Mouse (Mus musculus): ENCODE measurements around the gene Mrgpra6. TPM values are rescaled to one million over a fixed set of nuclear protein-coding genes. Genes with fewer than 3 reads are reported as not detected.

Mrgpra6 gene
- polyA plus RNA-seq (2015; fragmentation: Nextera tagmentation; extraction: Ambion mirVana): not detected in 2 replicates

DNA sequence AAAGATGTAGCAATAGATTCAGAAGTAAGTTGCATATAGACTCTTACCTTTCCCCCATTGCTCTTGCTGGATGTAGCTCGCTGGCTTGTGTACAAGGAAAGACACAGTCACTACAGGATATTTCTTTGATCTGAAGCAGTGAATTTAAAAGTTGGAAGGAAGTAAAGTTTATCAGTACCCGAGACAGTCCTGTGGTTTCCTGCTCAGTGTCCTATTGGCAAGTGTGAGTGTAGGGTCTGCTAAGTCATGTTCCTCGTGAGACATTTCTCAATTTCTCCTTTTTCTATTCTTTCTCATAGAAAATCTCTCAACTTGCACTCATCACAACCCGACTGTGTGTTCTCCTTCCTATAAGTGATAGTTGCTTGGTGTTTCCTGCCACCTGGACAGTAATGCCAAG is at the start of gene Mrgpra6:
Mrgpra6 (minus strand) TSS at position 91 of the 400 bp plus-strand sequence.
- H3K36me3 ChIP-seq: no peaks in the 10 kb centered on the region
- no peaks in the 10 kb centered on the region for H3K4me1 ChIP-seq
- 65% methylated on average over 4 of the region's 4 CpGs for WGBS
- H3K4me3 ChIP-seq: no peak within 1 kb of the TSS
- no peaks in the 10 kb centered on the region for H3K9me3 ChIP-seq
- no peak within 1 kb of the TSS for H3K27ac ChIP-seq
- H3K4me2 ChIP-seq: no peak within 1 kb of the TSS
- no peak within 1 kb of the TSS for H3K9ac ChIP-seq
- no peak for ATAC-seq (ENCODE audit: insufficient number of reproducible peaks, insufficient read depth, low FRiP score, low TSS enrichment, low read depth)
- no peaks in the 10 kb centered on the region for H3K27me3 ChIP-seq

DNA sequence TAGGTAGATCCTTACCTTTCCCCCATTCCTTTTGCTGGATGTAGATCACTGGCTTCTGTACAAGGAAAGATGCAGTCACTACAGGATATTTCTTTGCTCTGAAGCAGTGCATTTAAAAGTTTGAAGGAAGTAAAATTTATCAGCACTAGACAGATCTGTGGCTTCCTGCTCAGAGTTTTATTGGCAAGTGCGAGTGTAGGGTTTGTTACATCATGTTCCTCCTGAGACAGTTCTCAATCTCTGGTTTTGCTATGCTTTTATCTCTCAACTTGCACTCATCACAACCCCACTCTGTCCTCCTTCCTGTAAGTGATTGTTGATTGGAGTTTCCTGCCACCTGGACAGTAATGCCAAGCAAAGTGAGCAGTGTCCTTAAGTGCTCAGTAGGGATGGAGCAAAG is 48.0 kb upstream of the Mrgpra6 start, which contains the start of gene Mrgpra9:
Mrgpra9 (minus strand) TSS at position 79 of the 400 bp plus-strand sequence.
- no peak within 1 kb of the TSS for H3K4me2 ChIP-seq
- 71% methylated on average over 1 of the region's 1 CpGs for WGBS
- H3K4me1 ChIP-seq: no peaks in the 10 kb centered on the region
- 0 out of 2 replicates have a peak, but pooled peaks cover 7% of the 10 kb centered on the region for H3K9me3 ChIP-seq
- no peak for ATAC-seq (ENCODE audit: insufficient number of reproducible peaks, insufficient read depth, low FRiP score, low TSS enrichment, low read depth)
- H3K27ac ChIP-seq: no peak within 1 kb of the TSS
- no peaks in the 10 kb centered on the region for H3K36me3 ChIP-seq
- no peaks in the 10 kb centered on the region for H3K27me3 ChIP-seq
- H3K4me3 ChIP-seq: no peak within 1 kb of the TSS
- H3K9ac ChIP-seq: no peak within 1 kb of the TSS

GRCm38 (mm10) chr7:47244658-47245057 is 39.9 kb upstream of the Mrgpra6 start:
- H3K9ac ChIP-seq: no peak overlapping the region
- H3K4me3 ChIP-seq: no peak overlapping the region
- H3K36me3 ChIP-seq: no peaks in the 10 kb centered on the region
- no peaks in the 10 kb centered on the region for H3K27me3 ChIP-seq
- no peak for ATAC-seq (ENCODE audit: insufficient number of reproducible peaks, insufficient read depth, low FRiP score, low TSS enrichment, low read depth)
- no peak overlapping the region for H3K27ac ChIP-seq
- WGBS: 55% methylated on average over 3 of the region's 3 CpGs
- no peak overlapping the region for H3K4me2 ChIP-seq
- H3K4me1 ChIP-seq: no peaks in the 10 kb centered on the region
- H3K9me3 ChIP-seq: no peaks in the 10 kb centered on the region

DNA sequence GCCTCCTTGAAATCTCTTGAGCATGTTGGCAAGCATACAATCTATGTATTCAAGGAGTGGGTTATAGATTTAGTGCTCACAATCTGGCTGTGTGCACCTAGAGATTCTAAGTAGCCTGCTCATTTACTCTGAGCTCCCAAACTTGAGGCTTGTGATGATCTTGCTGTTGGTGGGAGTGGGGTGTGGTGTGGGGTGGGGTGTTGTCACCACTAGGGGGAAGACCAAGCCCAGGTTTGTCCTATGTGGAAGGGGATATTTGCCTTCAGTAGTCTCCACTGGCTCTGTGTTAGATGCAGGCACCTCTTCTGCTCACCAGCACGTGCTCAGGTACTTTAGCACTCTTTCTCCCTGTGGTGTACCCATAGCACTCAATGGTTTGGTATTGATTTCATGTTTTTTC is 9.4 kb downstream of the Mrgpra6 start:
- Histone ChIP-seq H3K4me3 (no peak overlapping the region), H3K4me2 (no peak overlapping the region), H3K9ac (no peak overlapping the region), H3K36me3 (no peaks in the 10 kb centered on the region), H3K27ac (no peak overlapping the region), H3K4me1 (no peaks in the 10 kb centered on the region), H3K27me3 (no peaks in the 10 kb centered on the region), H3K9me3 (no peaks in the 10 kb centered on the region)
- ATAC-seq (ENCODE audit: insufficient number of reproducible peaks, insufficient read depth, low FRiP score, low TSS enrichment, low read depth): no peak
- 52% methylated on average over 1 of the region's 1 CpGs for WGBS

- ATAC-seq (ENCODE audit: insufficient number of reproducible peaks, insufficient read depth, low FRiP score, low TSS enrichment, low read depth): no peak
- Histone ChIP-seq H3K27me3 (no peaks in the 10 kb centered on the region), H3K27ac (no peak overlapping the region), H3K4me2 (no peak overlapping the region), H3K4me1 (no peaks in the 10 kb centered on the region), H3K4me3 (no peak overlapping the region), H3K9ac (no peak overlapping the region), H3K36me3 (no peaks in the 10 kb centered on the region), H3K9me3 (no peaks in the 10 kb centered on the region)
- 63% methylated on average over 5 of the region's 5 CpGs for WGBS
These were observed 33.9 kb downstream of the Mrgpra6 start for GRCm38 (mm10) chr7:47170814-47171213.

DNA sequence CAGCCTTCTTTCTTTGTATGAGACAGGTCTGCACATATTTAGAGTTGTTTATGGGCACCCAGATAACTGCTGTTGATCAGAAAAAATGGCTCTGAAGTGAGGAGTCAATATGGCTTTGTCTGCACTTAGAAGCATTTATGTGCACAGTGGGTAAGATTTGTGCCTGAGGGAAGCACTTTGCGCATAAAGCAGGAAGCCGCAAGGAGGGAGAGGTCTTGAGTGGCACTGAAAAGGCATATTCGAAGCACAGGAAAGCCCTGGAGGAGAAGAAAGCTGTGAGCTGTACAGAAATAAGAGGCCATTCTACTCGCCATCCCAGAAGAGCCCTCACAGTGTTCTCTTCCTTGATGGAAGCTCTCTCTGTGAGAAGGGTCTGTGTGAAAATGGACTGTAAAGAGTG is 39.7 kb downstream of the Mrgpra6 start:
- no peaks in the 10 kb centered on the region for H3K4me1 ChIP-seq
- WGBS: 32% methylated on average over 4 of the region's 4 CpGs
- H3K4me2 ChIP-seq: no peak overlapping the region
- ATAC-seq (ENCODE audit: insufficient number of reproducible peaks, insufficient read depth, low FRiP score, low TSS enrichment, low read depth): no peak
- no peaks in the 10 kb centered on the region for H3K36me3 ChIP-seq
- no peak overlapping the region for H3K27ac ChIP-seq
- no peaks in the 10 kb centered on the region for H3K27me3 ChIP-seq
- no peak overlapping the region for H3K4me3 ChIP-seq
- H3K9ac ChIP-seq: no peak overlapping the region
- no peaks in the 10 kb centered on the region for H3K9me3 ChIP-seq

GRCm38 (mm10) chr7:47163203-47163602 is 41.5 kb downstream of the Mrgpra6 start:
- H3K27ac ChIP-seq: no peak overlapping the region
- WGBS: 84% methylated on average over 4 of the region's 4 CpGs
- no peak overlapping the region for H3K4me3 ChIP-seq
- no peak overlapping the region for H3K9ac ChIP-seq
- H3K4me1 ChIP-seq: no peaks in the 10 kb centered on the region
- H3K36me3 ChIP-seq: no peaks in the 10 kb centered on the region
- no peak for ATAC-seq (ENCODE audit: insufficient number of reproducible peaks, insufficient read depth, low FRiP score, low TSS enrichment, low read depth)
- H3K27me3 ChIP-seq: no peaks in the 10 kb centered on the region
- no peaks in the 10 kb centered on the region for H3K9me3 ChIP-seq
- no peak overlapping the region for H3K4me2 ChIP-seq

DNA sequence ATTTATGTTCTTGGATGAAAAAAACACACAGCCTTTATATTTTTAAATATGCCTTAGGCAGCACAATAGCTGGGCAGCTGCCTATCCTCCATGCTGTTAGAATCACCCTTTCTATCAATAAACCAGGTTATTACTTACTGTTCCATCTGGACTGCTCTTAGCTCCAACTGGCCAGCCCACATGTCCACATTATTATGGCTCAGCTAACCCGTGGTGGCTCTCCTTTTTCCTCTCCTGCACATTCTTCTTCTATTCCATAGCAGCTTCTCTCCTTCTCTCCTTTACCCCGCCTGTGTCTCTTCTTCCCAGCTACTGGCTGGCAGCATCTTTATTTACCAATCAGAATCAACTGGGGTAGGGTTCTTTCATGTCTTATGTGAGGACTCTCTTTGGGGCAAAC is 46.3 kb downstream of the Mrgpra6 start:
- Histone ChIP-seq H3K9ac (no peak overlapping the region), H3K36me3 (no peaks in the 10 kb centered on the region), H3K27me3 (no peaks in the 10 kb centered on the region), H3K4me1 (no peaks in the 10 kb centered on the region), H3K9me3 (no peaks in the 10 kb centered on the region), H3K4me2 (no peak overlapping the region), H3K4me3 (no peak overlapping the region), H3K27ac (no peak overlapping the region)
- no peak for ATAC-seq (ENCODE audit: insufficient number of reproducible peaks, insufficient read depth, low FRiP score, low TSS enrichment, low read depth)
- WGBS: 59% methylated on average over 2 of the region's 2 CpGs

- no peaks in the 10 kb centered on the region for H3K27me3 ChIP-seq
- no peak overlapping the region for H3K4me2 ChIP-seq
- WGBS: 83% methylated on average over 9 of the region's 9 CpGs
- no peak overlapping the region for H3K9ac ChIP-seq
- no peak for ATAC-seq (ENCODE audit: insufficient number of reproducible peaks, insufficient read depth, low FRiP score, low TSS enrichment, low read depth)
- H3K4me1 ChIP-seq: no peaks in the 10 kb centered on the region
- no peak overlapping the region for H3K27ac ChIP-seq
- no peak overlapping the region for H3K4me3 ChIP-seq
- no peaks in the 10 kb centered on the region for H3K36me3 ChIP-seq
- H3K9me3 ChIP-seq: no peaks in the 10 kb centered on the region
These were observed 47.0 kb downstream of the Mrgpra6 start for GRCm38 (mm10) chr7:47157743-47158142.

- no peaks in the 10 kb centered on the region for H3K9me3 ChIP-seq
- WGBS: 84% methylated on average over 2 of the region's 2 CpGs
- no peaks in the 10 kb centered on the region for H3K36me3 ChIP-seq
- no peak overlapping the region for H3K27ac ChIP-seq
- H3K4me3 ChIP-seq: no peak overlapping the region
- no peak overlapping the region for H3K4me2 ChIP-seq
- H3K9ac ChIP-seq: no peak overlapping the region
- ATAC-seq (ENCODE audit: insufficient number of reproducible peaks, insufficient read depth, low FRiP score, low TSS enrichment, low read depth): no peak
- H3K4me1 ChIP-seq: no peaks in the 10 kb centered on the region
- no peaks in the 10 kb centered on the region for H3K27me3 ChIP-seq
These were observed 48.9 kb downstream of the Mrgpra6 start for GRCm38 (mm10) chr7:47155849-47156248.

- Histone ChIP-seq H3K4me3 (no peak overlapping the region), H3K4me1 (no peaks in the 10 kb centered on the region), H3K36me3 (no peaks in the 10 kb centered on the region), H3K27ac (no peak overlapping the region), H3K9ac (no peak overlapping the region), H3K9me3 (no peaks in the 10 kb centered on the region), H3K4me2 (no peak overlapping the region), H3K27me3 (no peaks in the 10 kb centered on the region)
- WGBS: 86% methylated on average over 4 of the region's 4 CpGs
- no peak for ATAC-seq (ENCODE audit: insufficient number of reproducible peaks, insufficient read depth, low FRiP score, low TSS enrichment, low read depth)
These were observed 49.3 kb downstream of the Mrgpra6 start for GRCm38 (mm10) chr7:47155396-47155795.

DNA sequence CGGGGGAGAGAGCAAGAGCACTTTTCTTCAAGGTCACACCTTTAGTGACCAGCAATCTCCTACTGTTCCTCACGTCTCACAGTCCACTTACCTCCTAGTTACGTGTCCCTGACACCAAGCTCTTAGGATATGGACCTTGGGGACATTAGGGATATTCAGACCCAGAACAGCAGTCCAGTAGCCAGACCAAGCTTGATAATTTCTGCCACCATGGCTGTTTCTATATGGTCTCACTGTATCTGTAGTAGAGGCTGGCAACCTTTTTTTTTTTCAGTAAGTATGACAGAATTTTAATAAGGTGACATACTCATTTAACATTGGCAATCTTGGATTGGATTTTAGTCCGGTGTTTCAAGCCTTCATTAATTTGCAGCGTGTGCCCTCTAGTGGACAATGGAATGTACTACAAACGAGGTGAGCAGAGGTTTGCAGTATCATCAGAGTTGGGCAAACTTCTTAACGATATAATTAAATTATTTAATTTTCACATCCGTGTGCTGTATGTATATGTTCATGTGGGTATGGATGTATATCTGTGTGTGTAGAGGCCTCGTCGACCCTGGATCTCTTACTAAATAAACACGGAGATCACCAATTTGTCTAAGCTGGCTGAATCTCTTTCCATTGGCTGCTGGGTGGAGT is 54.2 kb downstream of the Mrgpra6 start:
- Histone ChIP-seq H3K36me3 (no peaks in the 10 kb centered on the region), H3K27ac (no peak overlapping the region), H3K27me3 (no peaks in the 10 kb centered on the region), H3K9me3 (no peaks in the 10 kb centered on the region), H3K4me3 (no peak overlapping the region), H3K9ac (no peak overlapping the region), H3K4me2 (no peak overlapping the region), H3K4me1 (no peaks in the 10 kb centered on the region)
- 15% methylated on average over 11 of the region's 11 CpGs for WGBS
- no peak for ATAC-seq (ENCODE audit: insufficient number of reproducible peaks, insufficient read depth, low FRiP score, low TSS enrichment, low read depth)
